Mouse (Mus musculus): ENCODE results near the gene Cfap97.

GRCm38 (mm10) chr8:46140376-46141120 is 11.0 kb upstream of the Cfap97 start:
- TF ChIP-seq CTCF (IDR thresholded peaks at IDR 0.05; ENCODE audit: borderline replicate concordance, control insufficient read depth, extremely low read depth, insufficient read depth, low read length, poor library complexity) (no peak), POLR2A (IDR thresholded peaks at IDR 0.05; ENCODE audit: control insufficient read depth, extremely low read depth, insufficient read depth, low read length, poor library complexity) (no peak)

Data from thymus, adult 2 months (tissue).